Mouse (Mus musculus) megakaryocyte, embryonic 14.5 days (primary cell): ENCODE data around the gene Pkn3.

Experiments
- FLI1 ChIP-seq: IDR thresholded peaks from 2 replicates; pipeline ENCODE4 v1.6.1; 2012; ENCODE audit warnings: low read length, inconsistent platforms, mixed read lengths
- GATA1 ChIP-seq: IDR thresholded peaks from 3 replicates; pipeline ENCODE4 v1.6.1; 2012; ENCODE audit warnings: mixed read lengths, low read length, inconsistent platforms, borderline replicate concordance

DNA sequence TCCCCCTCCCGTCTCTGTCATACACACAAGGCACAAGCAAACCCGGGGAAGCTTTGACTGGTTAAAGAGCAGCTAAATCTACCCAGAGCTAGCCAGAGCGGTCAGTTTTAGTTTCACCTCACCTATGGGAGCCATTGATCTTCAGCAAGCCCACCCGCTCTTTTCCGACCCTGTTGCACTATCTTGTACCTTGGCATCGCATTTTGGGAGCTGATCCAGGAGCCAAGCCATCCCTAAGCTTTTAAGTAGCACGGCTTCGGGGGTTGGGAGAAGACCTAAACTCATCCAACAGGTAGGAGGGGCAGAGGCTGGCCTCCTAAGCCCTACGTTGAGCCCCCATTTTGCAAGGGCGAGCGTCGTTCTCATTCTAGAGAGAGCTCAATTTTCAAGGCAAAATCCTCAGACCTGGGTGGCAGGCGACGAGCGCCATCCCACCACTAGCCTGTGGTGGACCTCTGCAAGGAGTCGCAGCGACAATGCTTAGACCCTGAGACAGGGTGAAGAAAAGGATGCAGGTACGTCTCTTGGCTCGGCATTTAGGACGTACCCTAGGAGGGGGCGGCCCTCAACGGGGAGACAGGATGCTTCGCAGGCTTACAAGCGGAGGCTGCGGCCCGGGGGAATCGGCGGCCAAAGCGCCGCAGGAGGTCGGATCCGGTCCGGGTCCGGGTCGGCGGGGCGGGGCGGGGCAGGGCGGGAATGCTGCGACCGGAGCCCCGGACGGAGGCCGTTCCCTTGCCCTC is 46.4 kb downstream of the Pkn3 start:
- TF ChIP-seq FLI1 (no peak), GATA1 (no peak)
